Comparison of ENCODE assay signal across 8 mouse cellular contexts in genomic region chr4:137468260-137469080, GRCm38 (mm10). TPM values are rescaled to one million over a fixed set of nuclear protein-coding genes. Genes with fewer than 3 reads are reported as not detected.
DNase-seq lines count a peak whose midpoint lies in the region; ATAC-seq and TF ChIP-seq lines count a peak whose summit lies in the region.

Gene Hspg2 (plus strand): TSS chr4:137468769.

- peak; percentile 84 for ATAC-seq in lung, embryonic 15.5 days (ENCODE audit: borderline replicate concordance, extremely low read depth, low FRiP score, low TSS enrichment)

- TF ChIP-seq POLR2A in thymus, adult 2 months (IDR thresholded peaks at IDR 0.05; ENCODE audit: control insufficient read depth, extremely low read depth, insufficient read depth, low read length, poor library complexity), result no peak

- no peaks in the 10 kb centered on the region for H3K9me3 ChIP-seq in hindbrain, embryonic 10.5 days
- no peaks in the 10 kb centered on the region for H3K9me3 ChIP-seq in lung, embryonic 15.5 days

- peak within 1 kb of the TSS; percentile 78 for H3K9ac ChIP-seq in lung, embryonic 15.5 days

- H3K4me2 ChIP-seq in lung, embryonic 15.5 days, result peak within 1 kb of the TSS; percentile 74

- peak; percentile 98 for DNase-seq in NIH3T3 (ENCODE audit: low read depth)
- DNase-seq in cerebellum, postnatal 10 days, result peak; percentile 93 to 96
- DNase-seq in frontal cortex, adult 2 months (ENCODE audit: extremely low spot score in 1 of 2, low spot score in 1 of 2), result peak; percentile 59 to 79
- DNase-seq in hindbrain, embryonic 10.5 days (ENCODE audit: low spot score), result peak; percentile 99
- DNase-seq in layer of hippocampus, adult 9-10 months (ENCODE audit: low spot score), result peak; percentile 37
- peak; percentile 94 for DNase-seq in ovary, adult 18-20 months (ENCODE audit: low spot score)
- DNase-seq in thymus, adult 2 months, result peak; percentile 89

- peaks cover 4% of the 10 kb centered on the region; the same call in 1 of the 2 replicates for H3K27me3 ChIP-seq in hindbrain, embryonic 10.5 days (ENCODE audit: insufficient read depth, poor library complexity, severe bottlenecking)
- H3K27me3 ChIP-seq in lung, embryonic 15.5 days, result no peaks in the 10 kb centered on the region
- H3K27me3 ChIP-seq in thymus, adult 2 months (ENCODE audit: control insufficient read depth, insufficient read depth, low read length), result no peaks in the 10 kb centered on the region

- peak within 1 kb of the TSS; percentile 91 for H3K27ac ChIP-seq in hindbrain, embryonic 10.5 days
- H3K27ac ChIP-seq in lung, embryonic 15.5 days, result peak within 1 kb of the TSS; percentile 83
- H3K27ac ChIP-seq in thymus, adult 2 months (ENCODE audit: control insufficient read depth, insufficient read depth, low read length), result no peak within 1 kb of the TSS

- H3K36me3 ChIP-seq in hindbrain, embryonic 10.5 days, result no peaks in the 10 kb centered on the region; the same call in 1 of the 2 replicates
- H3K36me3 ChIP-seq in lung, embryonic 15.5 days, result no peaks in the 10 kb centered on the region
- no peaks in the 10 kb centered on the region for H3K36me3 ChIP-seq in thymus, adult 2 months (ENCODE audit: control insufficient read depth, insufficient read depth, low read length)

- peaks cover 63% of the 10 kb centered on the region for H3K4me1 ChIP-seq in hindbrain, embryonic 10.5 days (replicated peaks)
- H3K4me1 ChIP-seq in lung, embryonic 15.5 days, result peaks cover 72% of the 10 kb centered on the region
- H3K4me1 ChIP-seq in thymus, adult 2 months (replicated peaks; ENCODE audit: control insufficient read depth, insufficient read depth, low read length), result peaks cover 10% of the 10 kb centered on the region

- no peak for TF ChIP-seq CTCF in thymus, adult 2 months (IDR thresholded peaks at IDR 0.05; ENCODE audit: borderline replicate concordance, control insufficient read depth, extremely low read depth, insufficient read depth, low read length, poor library complexity)

- under 1% methylated on average over 72 of the region's 72 CpGs for WGBS in hindbrain, embryonic 10.5 days
- under 1% methylated on average over 72 of the region's 72 CpGs for WGBS in lung, embryonic 15.5 days
- WGBS in thymus, adult 2 months, result 3% methylated on average over 72 of the region's 72 CpGs

- H3K4me3 ChIP-seq in hindbrain, embryonic 10.5 days, result peak within 1 kb of the TSS; percentile 76
- H3K4me3 ChIP-seq in lung, embryonic 15.5 days, result peak within 1 kb of the TSS; percentile 70
- H3K4me3 ChIP-seq in thymus, adult 2 months (ENCODE audit: control insufficient read depth, insufficient read depth, low read length), result peak within 1 kb of the TSS; percentile 24

RNA-seq across cellular contexts. Expression of gene Hspg2, which starts in this region (rescaled TPM):
- polyA plus RNA-seq in frontal cortex, adult 2 months (2012; rRNA removed), result 3.5 and 4.0 TPM in 2 replicates
- 15.2 and 18.2 TPM in 2 replicates for polyA plus RNA-seq in hindbrain, embryonic 10.5 days (2016; fragmentation: Nextera tagmentation; extraction: Ambion mirVana)
- 32.0 and 32.1 TPM in 2 replicates for polyA plus RNA-seq in lung, embryonic 15.5 days (2015; fragmentation: Nextera tagmentation; extraction: Ambion mirVana)
- 21.6 and 25.6 TPM in 2 replicates for polyA plus RNA-seq in thymus, adult 2 months (2012; rRNA removed)

Comparison
In these comparisons a context has a peak if more than half of its experiments do, and no peak if none do; other contexts are left out.
1. DNase-seq: peak in every context shown above with its lines; median percentile 99 in hindbrain, embryonic 10.5 days; 98 in NIH3T3; 94 in cerebellum, postnatal 10 days; 94 in ovary, adult 18-20 months; 89 in thymus, adult 2 months; 69 in frontal cortex, adult 2 months; 37 in layer of hippocampus, adult 9-10 months.
2. H3K4me3 ChIP-seq: peak in every context shown above with its lines; median percentile 76 in hindbrain, embryonic 10.5 days; 70 in lung, embryonic 15.5 days; 24 in thymus, adult 2 months.